Mouse (Mus musculus) embryonic facial prominence, embryonic 14.5 days (tissue): ENCODE measurements around the gene Tinagl1. TPM values are rescaled to one million over a fixed set of nuclear protein-coding genes. Genes with fewer than 3 reads are reported as not detected.
A peak's percentile ranks its signal among the peaks of the same experiment; 100 is the strongest.

Experiments used
- ATAC-seq: fragments of 200-750 bp; cut with Nextera tagmentation; 2 replicates; pipeline ENCODE4 v1.8.0; 2017; ENCODE audit warnings: low read depth, moderate number of reproducible peaks, moderate TSS enrichment
- DNase-seq: peaks from one replicate; pipeline ENCODE4 v3.0.0-alpha.2; 2015; ENCODE audit warnings: low spot score
- H3K27ac ChIP-seq: fragments of 300-500 bp; sonication (generic); replicated peaks from 2 replicates; pipeline ENCODE4 v1.5.1; 2014; ENCODE audit warnings: low read depth, mild to moderate bottlenecking, low read length, moderate library complexity
- H3K27me3 ChIP-seq: fragments of 300-500 bp; sonication (generic); replicated peaks from 2 replicates; pipeline ENCODE4 v1.6.1; 2014; ENCODE audit warnings: low read length; ENCODE audit not compliant: control insufficient read depth, insufficient read depth
- H3K36me3 ChIP-seq: fragments of 300-500 bp; sonication (generic); 2 replicates; pipeline ENCODE4 v1.6.1; 2014; ENCODE audit warnings: low read length, mixed read lengths; ENCODE audit not compliant: control insufficient read depth, insufficient read depth
- H3K4me1 ChIP-seq: fragments of 300-500 bp; sonication (generic); 2 replicates; pipeline ENCODE4 v1.6.1; 2014; ENCODE audit warnings: antibody characterized with exemption, low read length; ENCODE audit not compliant: control insufficient read depth, insufficient read depth
- H3K4me2 ChIP-seq: fragments of 300-500 bp; sonication (generic); 2 replicates; pipeline ENCODE4 v1.6.1; 2014; ENCODE audit warnings: low read depth, mild to moderate bottlenecking, low read length, moderate library complexity, mixed read lengths
- H3K4me3 ChIP-seq: fragments of 300-500 bp; sonication (generic); 2 replicates; pipeline ENCODE4 v1.5.1; 2014; ENCODE audit warnings: low read depth, mild to moderate bottlenecking, low read length
- H3K9ac ChIP-seq: fragments of 300-500 bp; sonication (generic); 2 replicates; pipeline ENCODE4 v1.6.1; 2014; ENCODE audit warnings: low read depth, mild to moderate bottlenecking, low read length, moderate library complexity, mixed read lengths
- H3K9me3 ChIP-seq: fragments of 300-500 bp; sonication (generic); 2 replicates; pipeline ENCODE4 v1.6.1; 2016; ENCODE audit warnings: low read length; ENCODE audit not compliant: control insufficient read depth
- WGBS: fragments of 180-500 bp; shearing (Covaris S2); extraction: QIAGEN DNeasy Blood & Tissue Kit; methylation state at CpG from one replicate; pipeline ENCODE4 v1.1.7; 2014; 5-methylcytosine and 5-hydroxymethylcytosine counted together
- polyA plus RNA-seq: library from polyadenylated mRNA; unstranded; fragments of >200 nt; fragmentation: Nextera tagmentation; extraction: Ambion mirVana; gene quantifications from 2 replicates; pipeline ENCODE4 v1.2.1, GENCODE M21; 2014

The Tinagl1 gene
- polyA plus RNA-seq = 21.8 and 23.9 TPM in 2 replicates

GRCm38 (mm10) chr4:130175072-130175711 lies at the start of gene Tinagl1:
Tinagl1 (minus strand) TSS chr4:130175122.
- Histone ChIP-seq H3K9me3 (no peaks in the 10 kb centered on the region), H3K4me3 (peak within 1 kb of the TSS; percentile 29), H3K27ac (no peak within 1 kb of the TSS), H3K4me1 (peaks cover 28% of the 10 kb centered on the region), H3K27me3 (peaks cover 22% of the 10 kb centered on the region), H3K36me3 (no peaks in the 10 kb centered on the region), H3K9ac (peak within 1 kb of the TSS; percentile 14; the same call in 1 of the 2 replicates), H3K4me2 (peak within 1 kb of the TSS; percentile 56)
- 7% methylated on average over 13 of the region's 14 CpGs for WGBS
- DNase-seq (no peak), ATAC-seq (no peak)

GRCm38 (mm10) chr4:130224071-130224470 lies 49.1 kb upstream of the Tinagl1 start:
- Histone ChIP-seq H3K27ac (no peak overlapping the region), H3K9me3 (no peaks in the 10 kb centered on the region), H3K4me2 (no peak overlapping the region), H3K4me1 (no peaks in the 10 kb centered on the region), H3K4me3 (no peak overlapping the region), H3K27me3 (no peaks in the 10 kb centered on the region), H3K9ac (no peak overlapping the region), H3K36me3 (no peaks in the 10 kb centered on the region)
- DNase-seq (no peak), ATAC-seq (no peak)

- no peak within 1 kb of the TSS for H3K4me2 ChIP-seq
- H3K4me1 ChIP-seq = no peaks in the 10 kb centered on the region
- no peaks in the 10 kb centered on the region for H3K9me3 ChIP-seq
- no peak for ATAC-seq
- 54% methylated on average over 4 of the region's 4 CpGs for WGBS
- DNase-seq = no peak
- H3K9ac ChIP-seq = no peak within 1 kb of the TSS
- no peak within 1 kb of the TSS for H3K27ac ChIP-seq
- H3K27me3 ChIP-seq = no peaks in the 10 kb centered on the region
- H3K36me3 ChIP-seq = no peaks in the 10 kb centered on the region
- H3K4me3 ChIP-seq = no peak within 1 kb of the TSS
These were observed 47.3 kb upstream of the Tinagl1 start, which contains the start of gene Gm853 for GRCm38 (mm10) chr4:130222179-130222578. Gm853 (minus strand) TSS chr4:130222401.

DNA sequence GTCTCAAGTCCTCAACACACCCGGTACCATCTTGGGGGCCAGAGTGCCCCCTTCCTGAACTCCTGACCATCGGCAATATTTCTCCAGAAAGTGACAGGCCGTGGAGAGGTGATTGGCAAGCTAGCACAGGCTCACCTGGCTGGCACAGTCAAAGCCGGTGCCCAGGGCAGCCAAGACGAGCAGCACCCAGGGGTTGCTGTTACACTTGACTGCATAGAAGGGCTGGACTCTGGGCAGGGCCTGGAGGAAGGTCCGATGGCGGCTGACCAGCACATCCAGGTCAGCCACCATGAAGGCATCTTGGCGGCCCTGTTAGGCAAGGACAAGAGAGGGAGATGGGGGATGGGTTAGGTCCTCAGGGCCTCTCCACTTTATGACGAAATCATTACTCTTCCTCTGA lies 45.3 kb upstream of the Tinagl1 start:
- H3K4me2 ChIP-seq = no peak overlapping the region
- H3K9ac ChIP-seq = no peak overlapping the region
- no peak for DNase-seq
- ATAC-seq = no peak
- WGBS = 78% methylated on average over 6 of the region's 9 CpGs
- no peak overlapping the region for H3K4me3 ChIP-seq
- no peaks in the 10 kb centered on the region for H3K27me3 ChIP-seq
- H3K36me3 ChIP-seq = no peaks in the 10 kb centered on the region
- no peaks in the 10 kb centered on the region for H3K4me1 ChIP-seq
- no peak overlapping the region for H3K27ac ChIP-seq
- no peaks in the 10 kb centered on the region for H3K9me3 ChIP-seq

DNA sequence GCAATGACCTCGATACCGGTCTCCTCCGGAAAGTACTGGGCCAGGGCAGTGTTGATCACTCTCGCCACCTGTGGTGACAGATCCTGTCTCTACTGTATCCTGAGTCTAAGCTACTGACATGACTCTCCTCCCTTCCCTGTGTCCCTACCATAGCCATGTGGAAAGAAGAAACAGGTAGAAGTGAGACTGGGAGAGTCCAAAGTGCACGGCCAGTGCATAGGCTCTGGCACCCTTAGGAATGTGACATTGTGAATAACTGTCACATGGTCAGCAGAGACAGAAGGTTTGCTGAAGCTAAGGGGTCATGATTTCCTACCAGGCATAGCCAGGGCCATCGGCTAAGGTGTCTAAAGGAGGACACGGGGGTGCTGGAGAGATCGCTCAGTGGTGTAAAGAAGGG lies 40.5 kb upstream of the Tinagl1 start:
- WGBS = 88% methylated on average over 8 of the region's 8 CpGs
- Histone ChIP-seq H3K9ac (no peak overlapping the region), H3K4me1 (no peaks in the 10 kb centered on the region), H3K9me3 (no peaks in the 10 kb centered on the region), H3K4me2 (no peak overlapping the region), H3K27me3 (no peaks in the 10 kb centered on the region), H3K4me3 (no peak overlapping the region), H3K36me3 (no peaks in the 10 kb centered on the region), H3K27ac (no peak overlapping the region)
- DNase-seq (no peak), ATAC-seq (no peak)

GRCm38 (mm10) chr4:130213857-130214256 lies 38.9 kb upstream of the Tinagl1 start:
- no peak overlapping the region for H3K4me3 ChIP-seq
- H3K4me1 ChIP-seq = no peaks in the 10 kb centered on the region
- no peak for ATAC-seq
- no peaks in the 10 kb centered on the region for H3K27me3 ChIP-seq
- H3K9me3 ChIP-seq = no peaks in the 10 kb centered on the region
- 71% methylated on average over 10 of the region's 10 CpGs for WGBS
- no peak overlapping the region for H3K9ac ChIP-seq
- no peak overlapping the region for H3K4me2 ChIP-seq
- H3K36me3 ChIP-seq = no peaks in the 10 kb centered on the region
- no peak overlapping the region for H3K27ac ChIP-seq
- DNase-seq = no peak

GRCm38 (mm10) chr4:130213197-130213596 lies 38.3 kb upstream of the Tinagl1 start:
- 92% methylated on average over 4 of the region's 4 CpGs for WGBS

DNA sequence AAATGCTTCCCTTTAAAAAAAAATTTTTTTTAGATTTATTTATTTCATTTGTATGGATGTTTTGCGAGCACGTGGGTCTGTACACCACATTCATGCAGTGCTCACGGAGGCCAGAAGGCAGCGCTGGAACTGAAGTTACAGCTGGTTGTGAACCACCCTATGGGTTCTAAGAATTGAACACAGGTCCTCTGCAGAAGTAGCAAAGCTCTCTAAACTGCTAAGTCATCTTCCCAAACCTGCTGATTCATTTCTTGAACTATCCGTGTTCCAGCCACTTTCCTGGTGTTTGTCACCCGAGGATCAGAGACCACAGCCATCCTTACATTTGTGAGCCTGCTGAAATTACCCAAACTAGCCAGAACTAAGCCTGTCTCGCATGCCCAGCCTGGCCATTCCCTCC lies 37.5 kb upstream of the Tinagl1 start:
- Histone ChIP-seq H3K27ac (no peak overlapping the region), H3K36me3 (no peaks in the 10 kb centered on the region), H3K27me3 (no peaks in the 10 kb centered on the region), H3K4me2 (no peak overlapping the region), H3K9ac (no peak overlapping the region), H3K4me3 (no peak overlapping the region), H3K9me3 (no peaks in the 10 kb centered on the region), H3K4me1 (no peaks in the 10 kb centered on the region)
- DNase-seq (no peak), ATAC-seq (no peak)
- WGBS = 72% methylated on average over 7 of the region's 7 CpGs

More at GRCm38 (mm10) chr4:130213197-130213596, 38.3 kb upstream of the Tinagl1 start:
- H3K27ac ChIP-seq = no peak overlapping the region
- H3K36me3 ChIP-seq = no peaks in the 10 kb centered on the region
- H3K27me3 ChIP-seq = no peaks in the 10 kb centered on the region
- DNase-seq = no peak
- no peak overlapping the region for H3K4me3 ChIP-seq
- no peak overlapping the region for H3K4me2 ChIP-seq
- H3K9ac ChIP-seq = no peak overlapping the region
- no peaks in the 10 kb centered on the region for H3K9me3 ChIP-seq
- ATAC-seq = no peak
- no peaks in the 10 kb centered on the region for H3K4me1 ChIP-seq

- DNase-seq (no peak), ATAC-seq (no peak)
- Histone ChIP-seq H3K36me3 (no peaks in the 10 kb centered on the region), H3K4me1 (no peaks in the 10 kb centered on the region), H3K27ac (no peak overlapping the region), H3K27me3 (no peaks in the 10 kb centered on the region), H3K4me3 (no peak overlapping the region), H3K9me3 (no peaks in the 10 kb centered on the region), H3K4me2 (no peak overlapping the region), H3K9ac (no peak overlapping the region)
- 93% methylated on average over 2 of the region's 2 CpGs for WGBS
These were observed 36.9 kb upstream of the Tinagl1 start for GRCm38 (mm10) chr4:130211870-130212269.
